Mouse (Mus musculus) E14TG2a.4 (cell line): Measurements from ENCODE around the gene Ttll8.
A peak's percentile ranks its signal among the peaks of the same experiment; 100 is the strongest.

ENCODE experiments used
- H3K27me3 ChIP-seq: 2 replicates; pipeline ENCODE4 v1.6.1; 2014; ENCODE audit warnings: low read length, control low read depth; ENCODE audit not compliant: insufficient read depth
- H3K36me3 ChIP-seq: 2 replicates; pipeline ENCODE4 v1.6.1; 2014; ENCODE audit warnings: low read length, control low read depth; ENCODE audit not compliant: insufficient read depth
- H3K4me1 ChIP-seq: replicated peaks from 2 replicates; pipeline ENCODE4 v1.6.1; 2014; ENCODE audit warnings: low read depth, low read length, control low read depth
- H3K4me3 ChIP-seq: replicated peaks from 2 replicates; pipeline ENCODE4 v1.5.1; 2014; ENCODE audit warnings: mild to moderate bottlenecking, low read length
- H3K9me3 ChIP-seq: 2 replicates; pipeline ENCODE4 v1.6.1; 2014; ENCODE audit warnings: low read length, control low read depth
- CTCF ChIP-seq: conservative IDR thresholded peaks from 2 replicates; pipeline ENCODE4 v1.5.1; 2014; ENCODE audit warnings: low read length
- NANOG ChIP-seq: IDR thresholded peaks from 2 replicates; pipeline ENCODE4 v1.6.1; 2014; ENCODE audit warnings: borderline replicate concordance, low read length, mixed read lengths
- POU5F1 ChIP-seq: IDR thresholded peaks from 2 replicates; pipeline ENCODE4 v1.6.1; 2014; ENCODE audit warnings: low read length, borderline replicate concordance

Gene Ttll8

GRCm38 (mm10) chr15:88917126-88917525, 37.1 kb downstream of the Ttll8 start:
- TF ChIP-seq POU5F1 (no peak), NANOG (no peak), CTCF (no peak)
- Histone ChIP-seq H3K9me3 (no peaks in the 10 kb centered on the region), H3K4me3 (peak overlapping the region; percentile 26; the same call in 1 of the 2 replicates), H3K4me1 (peaks cover 88% of the 10 kb centered on the region), H3K36me3 (no peaks in the 10 kb centered on the region), H3K27me3 (peaks cover 8% of the 10 kb centered on the region)

GRCm38 (mm10) chr15:88916366-88916765, 37.9 kb downstream of the Ttll8 start:
- TF ChIP-seq POU5F1, result no peak
- TF ChIP-seq CTCF, result no peak
- no peak for TF ChIP-seq NANOG
- peaks cover 8% of the 10 kb centered on the region for H3K27me3 ChIP-seq
- H3K4me3 ChIP-seq, result peak overlapping the region; percentile 26; the same call in 1 of the 2 replicates
- H3K9me3 ChIP-seq, result no peaks in the 10 kb centered on the region
- no peaks in the 10 kb centered on the region for H3K36me3 ChIP-seq
- H3K4me1 ChIP-seq, result peaks cover 85% of the 10 kb centered on the region

DNA sequence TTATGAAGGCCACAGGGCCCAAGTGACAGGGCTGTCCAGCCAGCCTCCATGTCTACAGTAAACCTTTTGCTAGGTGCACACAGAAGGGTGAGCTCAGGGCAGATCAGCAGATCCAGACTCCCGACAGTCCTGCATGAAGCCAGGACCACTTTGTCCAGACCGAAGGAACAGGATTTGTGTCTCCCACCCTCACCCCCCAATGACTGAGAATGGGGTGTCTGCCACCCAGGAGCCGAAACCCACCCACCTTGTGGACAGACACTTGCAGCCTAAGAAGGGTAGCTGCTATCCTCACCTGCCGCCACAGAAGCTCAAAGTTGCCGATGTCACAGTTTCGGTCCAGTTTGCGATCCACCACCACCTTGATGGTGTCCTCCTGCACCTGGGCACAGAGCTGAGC, 39.2 kb downstream of the Ttll8 start:
- no peaks in the 10 kb centered on the region for H3K9me3 ChIP-seq
- TF ChIP-seq NANOG (no peak), POU5F1 (no peak), CTCF (no peak)
- H3K4me3 ChIP-seq, result peak overlapping the region; percentile 53; the same call in 1 of the 2 replicates
- H3K27me3 ChIP-seq, result peaks cover 8% of the 10 kb centered on the region
- no peaks in the 10 kb centered on the region for H3K36me3 ChIP-seq
- peaks cover 72% of the 10 kb centered on the region for H3K4me1 ChIP-seq

- Histone ChIP-seq H3K9me3 (no peaks in the 10 kb centered on the region), H3K4me3 (no peak overlapping the region), H3K4me1 (peaks cover 34% of the 10 kb centered on the region), H3K36me3 (no peaks in the 10 kb centered on the region), H3K27me3 (no peaks in the 10 kb centered on the region)
- peak; percentile 45; the same call in 1 of the 2 replicates for TF ChIP-seq NANOG
- TF ChIP-seq POU5F1, result no peak
Observed at GRCm38 (mm10) chr15:88906347-88906746, 47.9 kb downstream of the Ttll8 start.

- Histone ChIP-seq H3K9me3 (no peaks in the 10 kb centered on the region), H3K36me3 (no peaks in the 10 kb centered on the region), H3K4me3 (no peak overlapping the region; the same call in 1 of the 2 replicates), H3K27me3 (no peaks in the 10 kb centered on the region), H3K4me1 (peaks cover 34% of the 10 kb centered on the region)
- no peak for TF ChIP-seq CTCF
- TF ChIP-seq NANOG, result no peak
- no peak for TF ChIP-seq POU5F1
Observed at GRCm38 (mm10) chr15:88904056-88904811, 50.0 kb downstream of the Ttll8 start.

- H3K9me3 ChIP-seq, result no peaks in the 10 kb centered on the region
- peaks cover 34% of the 10 kb centered on the region for H3K4me1 ChIP-seq
- no peaks in the 10 kb centered on the region for H3K27me3 ChIP-seq
- H3K4me3 ChIP-seq, result no peak overlapping the region
- TF ChIP-seq CTCF, result peak; percentile 60
- TF ChIP-seq NANOG, result no peak
- no peak for TF ChIP-seq POU5F1
- H3K36me3 ChIP-seq, result no peaks in the 10 kb centered on the region
Observed at GRCm38 (mm10) chr15:88903086-88903485, 51.1 kb downstream of the Ttll8 start.

DNA sequence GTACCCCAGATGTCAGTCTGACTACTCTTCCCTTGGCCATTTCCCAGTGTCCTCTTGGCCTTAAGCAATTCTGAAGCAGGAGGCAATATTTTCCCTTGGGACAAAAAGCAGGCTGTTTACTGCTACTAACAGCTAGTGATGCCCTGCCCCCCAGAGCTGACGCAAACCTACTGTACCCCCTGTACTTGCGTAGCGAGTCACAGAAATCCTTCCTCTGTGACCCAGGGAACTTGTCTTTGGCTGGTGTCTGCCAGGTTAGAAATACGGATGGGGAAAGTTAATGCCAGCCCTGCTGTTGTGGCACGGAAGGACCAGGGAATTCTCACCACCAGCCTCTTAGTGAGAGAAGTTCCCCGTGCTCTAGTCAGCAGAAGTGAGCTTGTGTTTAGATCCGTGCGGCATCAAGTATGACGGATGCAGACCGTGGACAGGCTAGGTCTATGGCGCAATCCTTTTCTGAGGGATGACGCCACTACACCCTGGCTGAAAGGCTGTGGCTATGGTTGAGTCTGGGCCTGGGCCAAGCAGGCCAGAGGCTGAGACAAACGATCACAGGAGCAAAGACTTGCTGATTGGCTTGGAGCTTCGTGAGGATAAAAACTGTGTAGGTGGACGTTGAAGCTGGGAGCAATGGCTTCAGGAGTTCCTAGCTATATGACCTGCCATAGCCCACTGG, 51.9 kb downstream of the Ttll8 start:
- H3K9me3 ChIP-seq, result no peaks in the 10 kb centered on the region
- peaks cover 34% of the 10 kb centered on the region for H3K4me1 ChIP-seq
- no peak for TF ChIP-seq POU5F1
- no peak for TF ChIP-seq CTCF
- TF ChIP-seq NANOG, result no peak
- no peaks in the 10 kb centered on the region for H3K27me3 ChIP-seq
- H3K4me3 ChIP-seq, result no peak overlapping the region
- no peaks in the 10 kb centered on the region for H3K36me3 ChIP-seq

DNA sequence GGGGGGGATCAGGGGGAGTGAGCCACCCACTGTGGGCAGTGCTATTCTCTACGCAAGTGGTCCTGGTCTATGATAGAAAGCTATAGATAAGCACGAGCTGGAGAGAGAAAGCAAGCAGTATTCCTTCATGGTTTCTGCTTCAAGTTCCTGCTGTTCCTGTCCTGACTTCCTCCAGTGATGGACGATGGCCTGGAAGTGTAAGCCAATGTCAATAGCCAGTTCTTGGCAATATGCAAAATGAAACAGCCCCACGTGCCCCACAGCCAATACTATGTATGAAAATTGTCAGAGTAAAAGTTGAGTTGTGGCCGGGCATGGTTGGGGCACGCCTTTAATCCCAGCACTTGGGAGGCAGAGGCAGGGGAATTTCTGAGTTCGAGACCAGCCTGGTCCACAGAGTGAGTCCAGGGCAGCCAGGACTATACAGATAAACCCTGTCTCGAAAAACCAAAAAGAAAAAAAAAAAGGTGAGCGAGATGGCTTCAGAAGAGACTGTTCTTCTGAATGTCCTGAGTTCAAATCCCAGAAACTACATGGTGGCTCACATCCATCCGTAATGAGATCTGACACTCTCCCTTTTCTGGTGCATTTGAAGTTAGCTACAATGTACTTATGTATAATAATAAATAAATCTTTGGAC, 57.8 kb downstream of the Ttll8 start:
- Histone ChIP-seq H3K4me3 (no peak overlapping the region), H3K9me3 (peaks cover 10% of the 10 kb centered on the region), H3K4me1 (peaks cover 39% of the 10 kb centered on the region), H3K27me3 (no peaks in the 10 kb centered on the region), H3K36me3 (no peaks in the 10 kb centered on the region)
- TF ChIP-seq CTCF, result no peak
- no peak for TF ChIP-seq POU5F1
